Mouse (Mus musculus) monocyte, adult 5-6 weeks (primary cell): ENCODE results near the gene Amer2. TPM values are rescaled to one million over a fixed set of nuclear protein-coding genes. Genes with fewer than 3 reads are reported as not detected.
A peak's percentile ranks its signal among the peaks of the same experiment; 100 is the strongest.

Source experiments
- ATAC-seq: fragments of 153-309, 156-312 bp; replicated peaks from 2 replicates; pipeline ENCODE4 v1.8.0; 2017; ENCODE audit warnings: mild to moderate bottlenecking; ENCODE audit not compliant: low TSS enrichment, insufficient number of reproducible peaks, severe bottlenecking, poor library complexity, low FRiP score
- total RNA-seq: library from RNA; stranded (forward); fragments of 200-1000, 200-491, 200-594 nt; gene quantifications from 3 replicates; pipeline ENCODE4 v1.2.3, GENCODE M21; 2017

Amer2 gene
- total RNA-seq, 1 experiment from 2014 or later = not detected

GRCm38 (mm10) chr14:60432136-60432535 lies 59.1 kb downstream of the Amer2 start:
- ATAC-seq = 0 out of 2 replicates have a peak, but pooled peaks have one; percentile 30

DNA sequence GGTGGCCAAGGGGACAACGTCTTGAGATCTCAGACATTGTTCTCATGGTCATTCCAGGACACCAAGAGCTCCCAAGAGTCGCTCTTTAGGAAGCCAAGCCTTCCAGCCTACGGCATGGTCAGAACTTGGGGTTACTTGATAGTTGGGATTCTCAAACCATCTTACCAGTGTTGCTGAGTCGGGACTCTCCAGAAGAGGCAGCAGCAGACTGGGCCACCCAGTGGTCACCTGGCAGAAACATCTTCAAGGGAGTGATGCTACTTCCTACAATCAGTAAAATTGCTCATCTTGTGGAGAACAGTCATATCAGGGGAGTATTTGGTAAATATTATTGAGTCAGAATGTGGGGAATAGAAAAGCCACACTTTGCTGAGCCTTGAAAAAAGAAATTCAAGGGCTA lies 62.5 kb downstream of the Amer2 start:
- no peak for ATAC-seq

GRCm38 (mm10) chr14:60436364-60436763 lies 63.3 kb downstream of the Amer2 start:
- no peak for ATAC-seq

Other genes with a start within 250 kb of the Amer2 start
- gene Atp8a2, start 176.1 kb upstream of the Amer2 start, total RNA-seq = 0.57 to 0.85 TPM (median 0.78 TPM) in 3 replicates
- gene Nupl1, start 121.8 kb upstream of the Amer2 start, total RNA-seq = 0.29 TPM in 1 of 3 replicates, not detected in the others
- gene Gm49336, start 121.8 kb upstream of the Amer2 start, total RNA-seq = 55.7 to 68.8 TPM (median 65.3 TPM) in 3 replicates
- 139 to 192 TPM (median 179 TPM) in 3 replicates for gene Mtmr6, start 108.0 kb upstream of the Amer2 start, total RNA-seq